Mouse (Mus musculus) limb, embryonic 14.5 days (tissue): Measurements from ENCODE around the gene Ccn2. TPM values are rescaled to one million over a fixed set of nuclear protein-coding genes. Genes with fewer than 3 reads are reported as not detected.

Experiments
- ATAC-seq: fragments of 200-750 bp; cut with Nextera tagmentation; 2 replicates; pipeline ENCODE4 v1.8.0; 2017; ENCODE audit warnings: low read depth, moderate number of reproducible peaks, moderate TSS enrichment; ENCODE audit not compliant: low FRiP score
- DNase-seq: peaks from one replicate; pipeline ENCODE4 v3.0.0-alpha.2; 2015; ENCODE audit warnings: low spot score
- H3K27ac ChIP-seq: fragments of 300-500 bp; sonication (generic); replicated peaks from 2 replicates; pipeline ENCODE4 v1.5.1; 2014; ENCODE audit warnings: low read depth, mild to moderate bottlenecking, low read length, moderate library complexity, mixed read lengths
- H3K27me3 ChIP-seq: fragments of 300-500 bp; sonication (generic); 2 replicates; pipeline ENCODE4 v1.6.1; 2014; ENCODE audit warnings: low read length, mixed read lengths; ENCODE audit not compliant: control insufficient read depth, insufficient read depth
- H3K36me3 ChIP-seq: fragments of 300-500 bp; sonication (generic); 2 replicates; pipeline ENCODE4 v1.6.1; 2014; ENCODE audit warnings: mild to moderate bottlenecking, low read length, moderate library complexity, mixed read lengths; ENCODE audit not compliant: control insufficient read depth, insufficient read depth
- H3K4me1 ChIP-seq: fragments of 300-500 bp; sonication (generic); 2 replicates; pipeline ENCODE4 v1.6.1; 2014; ENCODE audit warnings: antibody characterized with exemption, low read length, mixed read lengths; ENCODE audit not compliant: control insufficient read depth, insufficient read depth
- H3K4me2 ChIP-seq: fragments of 300-500 bp; sonication (generic); replicated peaks from 2 replicates; pipeline ENCODE4 v1.6.1; 2014; ENCODE audit warnings: low read depth, mild to moderate bottlenecking, low read length, moderate library complexity; ENCODE audit not compliant: severe bottlenecking
- H3K4me3 ChIP-seq: fragments of 300-500 bp; sonication (generic); replicated peaks from 2 replicates; pipeline ENCODE4 v1.5.1; 2014; ENCODE audit warnings: low read length
- H3K9ac ChIP-seq: fragments of 300-500 bp; sonication (generic); 2 replicates; pipeline ENCODE4 v1.6.1; 2014; ENCODE audit warnings: mild to moderate bottlenecking, low read depth, low read length, moderate library complexity; ENCODE audit not compliant: severe bottlenecking
- H3K9me3 ChIP-seq: fragments of 300-500 bp; sonication (generic); 2 replicates; pipeline ENCODE4 v1.6.1; 2016; ENCODE audit warnings: low read length; ENCODE audit not compliant: control insufficient read depth
- POLR2A ChIP-seq: fragments of 200-500 bp; IDR thresholded peaks from 2 replicates; pipeline ENCODE4 v1.8.0; 2012; ENCODE audit warnings: inconsistent platforms, mild to moderate bottlenecking, moderate library complexity, borderline replicate concordance; ENCODE audit not compliant: insufficient read depth, insufficient read length; ENCODE audit errors: extremely low read depth
- WGBS: fragments of 180-500 bp; shearing (Covaris S2); extraction: QIAGEN DNeasy Blood & Tissue Kit; methylation state at CpG from one replicate; pipeline ENCODE4 v1.1.7; 2014; 5-methylcytosine and 5-hydroxymethylcytosine counted together
- polyA plus RNA-seq, 2 experiments: library from polyadenylated mRNA; depleted of rRNA in 1 of 2; stranded (reverse) in 1 of 2; unstranded in 1 of 2; fragments of >200 nt; fragmentation: Nextera tagmentation in 1 of 2; extraction: Ambion mirVana in 1 of 2; gene quantifications; 2 replicates each; pipeline versions ENCODE4 v1.2.1 to v1.2.3; 2012 to 2014

The Ccn2 gene
- polyA plus RNA-seq, 2 experiments = 13.5 to 103 TPM

GRCm38 (mm10) chr10:24590546-24590945 is 4.7 kb upstream of the Ccn2 start:
- no peak for TF ChIP-seq POLR2A
- Histone ChIP-seq H3K36me3 (no peaks in the 10 kb centered on the region), H3K4me1 (peaks cover 32% of the 10 kb centered on the region), H3K9me3 (no peaks in the 10 kb centered on the region), H3K9ac (no peak overlapping the region), H3K4me2 (no peak overlapping the region), H3K27me3 (no peaks in the 10 kb centered on the region), H3K4me3 (no peak overlapping the region), H3K27ac (no peak overlapping the region)
- no peak for ATAC-seq
- DNase-seq = no peak
- 82% methylated on average over 4 of the region's 4 CpGs for WGBS

DNA sequence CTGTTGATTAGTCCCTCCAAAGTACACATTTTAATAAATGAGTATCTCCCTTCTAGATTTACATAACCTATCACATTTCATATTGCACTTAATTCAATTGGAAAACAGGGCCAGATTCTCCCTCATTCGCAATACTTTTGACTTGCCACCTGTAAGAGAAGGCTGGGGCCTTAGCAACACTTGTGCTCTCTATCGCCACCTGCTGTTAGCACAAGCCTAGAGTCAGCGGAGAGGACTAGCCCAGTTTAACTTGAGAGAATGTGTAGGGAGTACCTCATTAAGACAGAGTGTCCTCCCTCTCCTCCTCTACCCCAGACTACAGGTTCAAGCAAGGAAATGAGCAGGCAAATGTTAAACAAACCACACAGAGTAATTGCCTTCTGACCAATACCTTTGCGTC is 4.1 kb upstream of the Ccn2 start:
- no peak overlapping the region for H3K9ac ChIP-seq
- H3K9me3 ChIP-seq = no peaks in the 10 kb centered on the region
- DNase-seq (peak; percentile 83), ATAC-seq (no peak)
- no peak for TF ChIP-seq POLR2A
- H3K27me3 ChIP-seq = no peaks in the 10 kb centered on the region
- peaks cover 33% of the 10 kb centered on the region for H3K4me1 ChIP-seq
- WGBS = 20% methylated on average over 4 of the region's 4 CpGs
- H3K4me2 ChIP-seq = no peak overlapping the region; the same call in 1 of the 2 replicates
- H3K4me3 ChIP-seq = no peak overlapping the region
- no peaks in the 10 kb centered on the region for H3K36me3 ChIP-seq
- no peak overlapping the region for H3K27ac ChIP-seq

DNA sequence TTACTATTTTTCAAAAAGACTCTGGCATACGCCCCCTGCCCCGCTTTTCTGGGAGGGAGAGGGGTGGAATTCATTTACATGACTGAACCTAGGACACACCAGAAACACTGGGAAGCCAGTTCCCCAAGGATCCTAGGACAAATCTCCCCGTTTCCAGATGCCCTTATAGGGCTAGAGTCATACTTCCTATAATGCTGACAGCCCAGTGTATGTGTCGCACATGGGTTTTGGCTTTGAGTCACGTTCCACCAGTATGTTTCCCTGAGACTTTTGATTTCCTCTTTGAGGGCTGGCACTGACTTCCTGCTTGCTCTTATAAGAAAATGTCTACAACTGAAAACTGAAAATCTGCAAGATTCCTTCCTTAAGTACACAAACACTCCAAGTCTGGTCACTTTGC is 3.5 kb upstream of the Ccn2 start:
- Histone ChIP-seq H3K27ac (peak overlapping the region; percentile 46; the same call in 1 of the 2 replicates), H3K27me3 (no peaks in the 10 kb centered on the region), H3K36me3 (no peaks in the 10 kb centered on the region), H3K4me3 (no peak overlapping the region), H3K4me1 (peaks cover 38% of the 10 kb centered on the region), H3K4me2 (no peak overlapping the region; the same call in 1 of the 2 replicates), H3K9ac (no peak overlapping the region), H3K9me3 (no peaks in the 10 kb centered on the region)
- no peak for TF ChIP-seq POLR2A
- 57% methylated on average over 5 of the region's 5 CpGs for WGBS
- DNase-seq = no peak
- no peak for ATAC-seq

DNA sequence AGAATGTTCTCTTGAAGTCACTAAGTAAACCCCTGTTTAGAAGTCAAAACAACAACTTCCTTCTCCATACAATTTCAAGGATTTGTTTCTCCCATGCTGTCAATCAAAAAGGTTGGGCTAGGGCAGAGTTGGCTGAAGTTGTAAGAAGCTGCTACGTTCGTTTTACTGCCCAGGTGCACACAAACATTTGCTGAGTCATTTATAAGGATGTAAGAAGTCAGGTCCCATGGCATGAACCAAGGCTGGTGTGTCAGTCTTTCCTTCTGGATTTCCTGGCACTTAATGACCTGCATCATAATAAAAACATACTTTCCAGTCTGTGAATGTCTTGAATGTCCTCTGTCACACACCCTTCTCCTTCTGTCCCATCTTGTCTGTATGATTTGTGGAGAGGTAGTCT is 2.9 kb upstream of the Ccn2 start:
- no peaks in the 10 kb centered on the region for H3K27me3 ChIP-seq
- ATAC-seq (no peak), DNase-seq (no peak)
- TF ChIP-seq POLR2A = no peak
- H3K9me3 ChIP-seq = no peaks in the 10 kb centered on the region
- H3K27ac ChIP-seq = no peak overlapping the region
- peaks cover 38% of the 10 kb centered on the region for H3K4me1 ChIP-seq
- no peak overlapping the region for H3K4me2 ChIP-seq
- H3K36me3 ChIP-seq = no peaks in the 10 kb centered on the region
- no peak overlapping the region for H3K9ac ChIP-seq
- 39% methylated on average over 2 of the region's 2 CpGs for WGBS
- H3K4me3 ChIP-seq = no peak overlapping the region

- TF ChIP-seq POLR2A = no peak
- Histone ChIP-seq H3K27me3 (no peaks in the 10 kb centered on the region), H3K9me3 (no peaks in the 10 kb centered on the region), H3K36me3 (no peaks in the 10 kb centered on the region), H3K4me2 (0 out of 2 replicates have a peak overlapping the region, but pooled peaks have one; percentile 1), H3K27ac (no peak overlapping the region), H3K4me3 (no peak overlapping the region), H3K9ac (no peak overlapping the region), H3K4me1 (peaks cover 38% of the 10 kb centered on the region)
- DNase-seq (no peak), ATAC-seq (no peak)
- 65% methylated on average over 7 of the region's 7 CpGs for WGBS
These were observed 2.3 kb upstream of the Ccn2 start for GRCm38 (mm10) chr10:24592969-24593368.

DNA sequence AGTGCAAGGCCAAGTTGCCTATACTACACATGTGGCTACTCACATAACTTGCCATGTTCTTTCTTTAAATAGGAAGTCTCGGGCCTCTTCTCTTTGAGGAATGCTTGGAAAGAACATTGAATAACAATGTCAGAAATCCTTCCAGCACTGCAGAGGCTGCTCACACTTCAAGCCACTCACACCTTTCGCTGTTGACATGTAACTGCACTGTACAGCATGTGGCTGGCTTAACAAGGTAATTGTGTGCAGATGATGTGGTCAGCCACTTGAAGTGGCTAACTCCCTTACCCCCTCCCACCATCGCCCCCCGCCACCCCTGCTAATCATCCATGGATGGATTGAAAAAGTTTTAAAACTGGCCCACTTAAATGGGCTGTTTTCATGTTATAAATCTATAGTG is 1.7 kb upstream of the Ccn2 start:
- no peak overlapping the region for H3K27ac ChIP-seq
- WGBS = 33% methylated on average over 4 of the region's 4 CpGs
- ATAC-seq (no peak), DNase-seq (no peak)
- peaks cover 38% of the 10 kb centered on the region for H3K4me1 ChIP-seq
- no peaks in the 10 kb centered on the region for H3K9me3 ChIP-seq
- H3K9ac ChIP-seq = no peak overlapping the region
- H3K4me2 ChIP-seq = peak overlapping the region; percentile 70; the same call in 1 of the 2 replicates
- H3K27me3 ChIP-seq = no peaks in the 10 kb centered on the region
- TF ChIP-seq POLR2A = no peak
- no peaks in the 10 kb centered on the region for H3K36me3 ChIP-seq
- no peak overlapping the region for H3K4me3 ChIP-seq
